Mouse (Mus musculus) lung, adult 2 months (tissue): ENCODE data around the gene Kdm4b. TPM values are rescaled to one million over a fixed set of nuclear protein-coding genes. Genes with fewer than 3 reads are reported as not detected.

Experiments
- DNase-seq: peaks from one replicate; pipeline ENCODE4 v3.0.0; 2022
- H3K4me1 ChIP-seq: fragments of 200-500 bp; 2 replicates; pipeline ENCODE4 v1.6.1; 2011; ENCODE audit warnings: low read length; ENCODE audit not compliant: control insufficient read depth, insufficient read depth
- H3K4me3 ChIP-seq: fragments of 200-500 bp; replicated peaks from 2 replicates; pipeline ENCODE3; 2011; ENCODE audit warnings: low read depth, mild to moderate bottlenecking, control low read depth, low read length; ENCODE audit errors: extremely low read depth
- CTCF ChIP-seq: fragments of 200-500 bp; IDR thresholded peaks from 2 replicates; pipeline ENCODE4 v1.5.1; 2011; ENCODE audit warnings: mild to moderate bottlenecking, low read length, control low read depth; ENCODE audit not compliant: insufficient read depth
- POLR2A ChIP-seq: fragments of 200-500 bp; IDR thresholded peaks from 2 replicates; pipeline ENCODE4 v1.6.1; 2011; ENCODE audit warnings: low read depth, mild to moderate bottlenecking, control low read depth, low read length, borderline replicate concordance; ENCODE audit errors: extremely low read depth
- WGBS: fragments of 180-500 bp; shearing (Covaris S2); methylation state at CpG from one replicate; pipeline ENCODE4 v1.1.7; 2018; 5-methylcytosine and 5-hydroxymethylcytosine counted together
- polyA plus RNA-seq: library from polyadenylated mRNA; depleted of rRNA; stranded (reverse); fragments of >200 nt; gene quantifications from 2 replicates; pipeline ENCODE4 v1.2.3, GENCODE M21; 2012

Kdm4b gene
- polyA plus RNA-seq, 1 experiment = 39.9 TPM

GRCm38 (mm10) chr17:56287830-56288229 lies 38.0 kb upstream of the Kdm4b start:
- no peak overlapping the region for H3K4me3 ChIP-seq
- peaks cover 6% of the 10 kb centered on the region for H3K4me1 ChIP-seq
- DNase-seq = no peak
- TF ChIP-seq CTCF (no peak), POLR2A (no peak)
- 49% methylated on average over 3 of the region's 3 CpGs for WGBS

GRCm38 (mm10) chr17:56288866-56289265 lies 37.0 kb upstream of the Kdm4b start:
- TF ChIP-seq POLR2A (no peak), CTCF (no peak)
- WGBS = 20% methylated on average over 3 of the region's 3 CpGs
- peaks cover 6% of the 10 kb centered on the region for H3K4me1 ChIP-seq
- no peak for DNase-seq
- peak overlapping the region; percentile 61 for H3K4me3 ChIP-seq

- peak overlapping the region; percentile 61 for H3K4me3 ChIP-seq
- peaks cover 6% of the 10 kb centered on the region for H3K4me1 ChIP-seq
- DNase-seq = peak; percentile 69
- TF ChIP-seq CTCF (no peak), POLR2A (peak; percentile 27; the same call in 1 of the 2 replicates)
- whole genome bisulfite sequencing = 10% methylated on average over 23 of the region's 23 CpGs
Observed at GRCm38 (mm10) chr17:56289371-56290331, 36.2 kb upstream of the Kdm4b start.

- Histone ChIP-seq H3K4me3 (peak overlapping the region; percentile 61), H3K4me1 (peaks cover 6% of the 10 kb centered on the region)
- TF ChIP-seq POLR2A (peak; percentile 85; the same call in 1 of the 2 replicates), CTCF (no peak)
- 3% methylated on average over 17 of the region's 17 CpGs for WGBS
- peak; percentile 100 for DNase-seq
Observed at GRCm38 (mm10) chr17:56290388-56291170, 35.3 kb upstream of the Kdm4b start.

- 1% methylated on average over 16 of the region's 16 CpGs for WGBS
- TF ChIP-seq CTCF = peak; percentile 78
- TF ChIP-seq POLR2A = peak; percentile 45; the same call in 1 of the 2 replicates
- Histone ChIP-seq H3K4me3 (peak overlapping the region; percentile 52), H3K4me1 (peaks cover 6% of the 10 kb centered on the region)
- DNase-seq = peak; percentile 87
Observed at GRCm38 (mm10) chr17:56291171-56291511, 34.7 kb upstream of the Kdm4b start.

GRCm38 (mm10) chr17:56291826-56292475 lies 33.9 kb upstream of the Kdm4b start:
- TF ChIP-seq POLR2A (no peak), CTCF (no peak)
- WGBS = 82% methylated on average over 7 of the region's 7 CpGs
- H3K4me1 ChIP-seq = peaks cover 6% of the 10 kb centered on the region
- H3K4me3 ChIP-seq = no peak overlapping the region
- DNase-seq = no peak

GRCm38 (mm10) chr17:56292531-56293222 lies 33.2 kb upstream of the Kdm4b start, which contains the start of gene Plin3:
Gene Plin3, minus strand, starts transcription at chr17:56292873.
- H3K4me3 ChIP-seq = no peak within 1 kb of the TSS
- TF ChIP-seq CTCF (no peak), POLR2A (no peak)
- H3K4me1 ChIP-seq = peaks cover 4% of the 10 kb centered on the region
- DNase-seq = no peak
- 78% methylated on average over 4 of the region's 4 CpGs for WGBS

- no peak for DNase-seq
- Histone ChIP-seq H3K4me3 (no peak overlapping the region), H3K4me1 (peaks cover 3% of the 10 kb centered on the region)
- TF ChIP-seq CTCF (no peak), POLR2A (no peak)
- WGBS = 68% methylated on average over 1 of the region's 1 CpGs
Observed at GRCm38 (mm10) chr17:56293291-56293690, 32.6 kb upstream of the Kdm4b start.
